In the genomic region with DNA sequence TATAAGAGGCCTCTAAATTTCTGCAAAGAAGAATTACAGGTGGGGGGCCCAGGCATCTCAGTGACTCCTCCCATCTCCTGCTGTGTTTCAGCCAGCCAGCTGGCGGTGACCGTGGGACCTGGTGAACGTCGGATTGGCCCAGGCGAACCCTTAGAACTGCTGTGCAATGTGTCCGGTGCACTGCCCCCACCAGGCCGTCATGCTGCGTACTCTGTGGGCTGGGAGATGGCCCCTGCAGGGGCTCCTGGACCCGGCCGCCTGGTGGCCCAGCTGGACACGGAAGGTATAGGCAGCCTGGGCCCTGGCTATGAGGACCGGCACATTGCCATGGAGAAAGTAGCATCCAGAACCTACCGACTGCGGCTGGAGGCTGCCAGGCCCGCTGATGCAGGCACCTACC, we compare ENCODE assay signal across 16 mouse cellular contexts. TPM values are rescaled to one million over a fixed set of nuclear protein-coding genes. Genes with fewer than 3 reads are reported as not detected.
DNase-seq lines count a peak whose midpoint lies in the region; ATAC-seq and TF ChIP-seq lines count a peak whose summit lies in the region.
"Had no signal": no experiment of that assay in that cellular context is flagged by ENCODE, and none has a peak within 500 bp of the region (broad histone marks: within the 10 kb centered on the region; RNA-seq: fewer than 3 reads in every experiment).

No protein-coding gene starts in this region.

- peak overlapping the region; percentile 89 for H3K27ac ChIP-seq in layer of hippocampus, adult 2 months
- no peak overlapping the region for H3K27ac ChIP-seq in ES-E14 (ENCODE audit: insufficient read depth, low read depth, low read length, poor library complexity, severe bottlenecking)
- peak overlapping the region; percentile 74 for H3K27ac ChIP-seq in hindbrain, embryonic 13.5 days

- no peak; the same call in 1 of the 2 replicates for TF ChIP-seq CTCF in layer of hippocampus, adult 2 months (conservative IDR thresholded peaks at IDR 0.05)

- H3K4me2 ChIP-seq in hindbrain, embryonic 13.5 days: no peak overlapping the region

- no peak for ATAC-seq in hindbrain, embryonic 13.5 days (ENCODE audit: low FRiP score)
- ATAC-seq: intestine, postnatal 0 days had no signal

- no peak overlapping the region for H3K4me3 ChIP-seq in layer of hippocampus, adult 2 months
- H3K4me3 ChIP-seq in ES-E14 (ENCODE audit: insufficient read depth in 1 of 2, low read depth in 1 of 2, low read length in 2 of 2, poor library complexity in 1 of 2, severe bottlenecking in 1 of 2): peak overlapping the region; percentile 29 to 30; a peak in 2 of 4 replicates
- no peak overlapping the region for H3K4me3 ChIP-seq in hindbrain, embryonic 13.5 days
- H3K4me3 ChIP-seq: erythroblast, embryonic 14.5 days had no signal

- 0 out of 2 replicates have a peak overlapping the region, but pooled peaks have one; percentile 10 for H3K9ac ChIP-seq in ES-E14 (ENCODE audit: insufficient read depth, low read depth, low read length, poor library complexity, severe bottlenecking)
- H3K9ac ChIP-seq in hindbrain, embryonic 13.5 days: peak overlapping the region; percentile 4; the same call in 1 of the 2 replicates

- H3K27me3 ChIP-seq in hindbrain, embryonic 13.5 days: no peaks in the 10 kb centered on the region
- H3K27me3 ChIP-seq: CH12.LX had no signal

- DNase-seq in layer of hippocampus, adult 2 months (ENCODE audit: low spot score in 2 of 2): peak in 1 of 2 experiments; percentile 34
- DNase-seq in layer of hippocampus, adult 8-10 months (ENCODE audit: low spot score in 2 of 2): no peak
- no peak for DNase-seq in ES-E14 (ENCODE audit: low read depth, low spot score)
- peak; percentile 77 for DNase-seq in cerebellum, adult 9-10 months
- DNase-seq in spleen, postnatal 10 days (ENCODE audit: low spot score in 2 of 2): no peak
- no peak for DNase-seq in layer of hippocampus, adult 9-10 months (ENCODE audit: low spot score)
- DNase-seq in thymus, adult 18-20 months: no peak
- DNase-seq: adrenal gland, postnatal 36 days; embryo, embryonic 11 days; gastrocnemius, postnatal 14 days; lung, postnatal 4 days had no signal

- H3K36me3 ChIP-seq in ES-E14 (ENCODE audit: control insufficient read depth, insufficient read depth, low read length, poor library complexity, severe bottlenecking): peaks cover 4% of the 10 kb centered on the region; the same call in 1 of the 2 replicates
- H3K36me3 ChIP-seq in hindbrain, embryonic 13.5 days: peaks cover 22% of the 10 kb centered on the region; the same call in 1 of the 2 replicates

- 41% methylated on average over 15 of the region's 15 CpGs for WGBS in hindbrain, embryonic 13.5 days

- peaks cover 1 to 28% of the 10 kb centered on the region in 2 experiments; a peak in 2 of 4 replicates for H3K4me1 ChIP-seq in ES-E14 (ENCODE audit: control insufficient read depth in 2 of 2, insufficient read depth in 2 of 2, low read length in 2 of 2, poor library complexity in 1 of 2)
- H3K4me1 ChIP-seq in hindbrain, embryonic 13.5 days (replicated peaks): peaks cover 83% of the 10 kb centered on the region

- in situ Hi-C loops in ES-E14 (cut with MboI; ENCODE audit: low sequenced_read_pairs in 2 of 2, unreplicated experiment in 2 of 2): loop anchor here in 1 of 2 experiments (10.0 kb wide), 1 partner anchor 173 kb away; a partner anchor contains a TSS

- no peaks in the 10 kb centered on the region for H3K9me3 ChIP-seq in ES-E14 (ENCODE audit: control insufficient read depth, insufficient read depth, low read depth, low read length)
- no peaks in the 10 kb centered on the region for H3K9me3 ChIP-seq in hindbrain, embryonic 13.5 days

TF ChIP-seq in ES-E14, 5 proteins besides CTCF, POLR2A, EP300 and RAD21:
- TF ChIP-seq ZC3H11A (IDR thresholded peaks at IDR 0.05; ENCODE audit: borderline replicate concordance, low read depth, low read length) (no peak), MAFK (IDR thresholded peaks at IDR 0.05; ENCODE audit: insufficient read depth, low read depth, low read length) (no peak), CHD2 (IDR thresholded peaks at IDR 0.05; ENCODE audit: low read depth, low read length) (no peak), ZNF384 (IDR thresholded peaks at IDR 0.05; ENCODE audit: low read depth, low read length) (no peak), HCFC1 (IDR thresholded peaks at IDR 0.05; ENCODE audit: borderline replicate concordance, insufficient read depth, low read length) (no peak)
TF ChIP-seq in ES-E14: peak in this region for 0.

RNA-seq across cellular contexts. Expression of a gene that starts 11.2 kb away (rescaled TPM):
- total RNA-seq in layer of hippocampus, adult 2 months (2021): 10 to 100 TPM; 67.2 to 69.2 TPM
- 10 to 100 TPM; 66.5 to 88.7 (median 77.5) TPM for total RNA-seq in layer of hippocampus, adult 8-10 months (2022)
- total RNA-seq in ES-E14 (2012; rRNA removed): 1.2 and 1.7 TPM in 2 replicates
- 2.2 and 2.5 TPM in 2 replicates for polyA plus RNA-seq in hindbrain, embryonic 13.5 days (2015; fragmentation: Nextera tagmentation; extraction: Ambion mirVana)
- total RNA-seq: gastrocnemius, postnatal 14 days had no signal
- polyA plus RNA-seq: heart, postnatal 0 days had no signal

RNA-seq across cellular contexts. Expression of a gene that starts 20.1 kb away (rescaled TPM):
- 100 to 1,000 TPM; 585 to 600 TPM for total RNA-seq in layer of hippocampus, adult 2 months (2021)
- total RNA-seq in layer of hippocampus, adult 8-10 months (2022): 100 to 1,000 TPM; 613 to 678 (median 645) TPM
- total RNA-seq in ES-E14 (2012; rRNA removed): 0.31 and 0.48 TPM in 2 replicates
- polyA plus RNA-seq in hindbrain, embryonic 13.5 days (2015; fragmentation: Nextera tagmentation; extraction: Ambion mirVana): 41.5 and 42.3 TPM in 2 replicates
- polyA plus RNA-seq: erythroblast, embryonic 14.5 days had no signal

RNA-seq across cellular contexts. Expression of a gene that starts 23.1 kb away (rescaled TPM):
- 10 to 100 TPM; 83.2 to 91.6 TPM for total RNA-seq in layer of hippocampus, adult 2 months (2021)
- 100 to 1,000 TPM in 2 of 4 experiments, 10 to 100 TPM in 2; 92.2 to 116 (median 100.0) TPM for total RNA-seq in layer of hippocampus, adult 8-10 months (2022)
- 0.80 and 1.2 TPM in 2 replicates for total RNA-seq in ES-E14 (2012; rRNA removed)
- polyA plus RNA-seq in hindbrain, embryonic 13.5 days (2015; fragmentation: Nextera tagmentation; extraction: Ambion mirVana): 1.6 and 1.7 TPM in 2 replicates
- polyA plus RNA-seq: erythroblast, embryonic 14.5 days; heart, postnatal 0 days had no signal

RNA-seq across cellular contexts. Expression of a gene that starts 56.5 kb away (rescaled TPM):
- 100 to 1,000 TPM; 255 to 257 TPM for total RNA-seq in layer of hippocampus, adult 2 months (2021)
- total RNA-seq in layer of hippocampus, adult 8-10 months (2022): 100 to 1,000 TPM; 226 to 260 (median 236) TPM
- 43.5 and 108 TPM in 2 replicates for total RNA-seq in ES-E14 (2012; rRNA removed)
- 104 and 112 TPM in 2 replicates for polyA plus RNA-seq in hindbrain, embryonic 13.5 days (2015; fragmentation: Nextera tagmentation; extraction: Ambion mirVana)

RNA-seq across cellular contexts. Expression of a gene that starts 58.4 kb away (rescaled TPM):
- total RNA-seq in layer of hippocampus, adult 2 months (2021): 1 to 10 TPM; 8.3 to 9.2 TPM
- total RNA-seq in layer of hippocampus, adult 8-10 months (2022): 1 to 10 TPM; 8.3 to 9.0 (median 8.7) TPM
- 25.4 and 25.6 TPM in 2 replicates for total RNA-seq in ES-E14 (2012; rRNA removed)
- polyA plus RNA-seq in hindbrain, embryonic 13.5 days (2015; fragmentation: Nextera tagmentation; extraction: Ambion mirVana): 4.7 and 4.9 TPM in 2 replicates

Comparison
In these comparisons a context has a peak if more than half of its experiments do, and no peak if none do; other contexts are left out.
1. H3K4me3 ChIP-seq: peak in ES-E14 (2 of 2); none in layer of hippocampus, adult 2 months (single experiment) and hindbrain, embryonic 13.5 days (single experiment).
2. RNA of a gene that starts 11.2 kb away (total RNA-seq): 66.5 to 88.7 TPM in layer of hippocampus, adult 8-10 months and 67.2 to 69.2 TPM in layer of hippocampus, adult 2 months; 1.2 to 1.7 TPM in ES-E14; every median in the first group is over 10 times any median in the second.
3. RNA of a gene that starts 20.1 kb away (total RNA-seq): 613 to 678 TPM in layer of hippocampus, adult 8-10 months and 585 to 600 TPM in layer of hippocampus, adult 2 months; 0.31 to 0.48 TPM in ES-E14; every median in the first group is over 100 times any median in the second.
4. RNA of a gene that starts 23.1 kb away (total RNA-seq): 92.2 to 116 TPM in layer of hippocampus, adult 8-10 months and 83.2 to 91.6 TPM in layer of hippocampus, adult 2 months; 0.80 to 1.2 TPM in ES-E14; every median in the first group is over 10 times any median in the second.